Mouse (Mus musculus): ENCODE measurements around the gene Vax2.

Vax2 gene

DNA sequence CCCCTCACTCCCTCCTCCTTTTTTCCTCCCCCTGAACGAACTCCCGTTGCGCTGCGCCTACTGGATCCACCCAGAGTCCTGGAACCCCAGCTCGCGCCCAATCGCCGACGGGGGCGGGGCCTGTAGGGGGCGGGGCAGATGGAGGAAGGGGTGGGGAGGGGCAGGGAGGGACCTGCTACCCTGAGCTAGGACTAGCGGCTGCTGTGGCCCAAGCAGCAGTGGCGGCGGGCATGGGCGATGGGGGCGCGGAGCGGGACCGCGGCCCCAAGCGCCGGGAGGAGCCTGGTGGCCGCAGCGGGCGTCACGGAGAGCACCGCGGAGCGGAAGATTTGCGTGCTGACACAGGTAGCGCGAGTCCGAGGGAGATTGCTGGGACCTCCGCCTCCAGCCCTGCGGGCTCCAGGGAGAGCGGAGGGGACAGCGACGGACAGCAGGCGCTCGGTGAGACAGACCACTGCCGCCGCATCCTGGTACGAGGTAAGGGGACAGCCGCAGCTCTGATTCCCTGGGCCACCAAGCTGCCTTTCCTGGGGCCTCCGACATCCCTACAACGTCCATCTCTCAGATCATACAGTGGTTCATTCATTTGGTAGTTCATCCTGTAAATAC is at the start of gene Vax2:
TSS of gene Vax2 (plus strand) at position 198 of the 609 bp plus-strand sequence.
- DNase-seq (ENCODE audit: extremely low read depth, insufficient read length, low spot score): peak; percentile 93

DNA sequence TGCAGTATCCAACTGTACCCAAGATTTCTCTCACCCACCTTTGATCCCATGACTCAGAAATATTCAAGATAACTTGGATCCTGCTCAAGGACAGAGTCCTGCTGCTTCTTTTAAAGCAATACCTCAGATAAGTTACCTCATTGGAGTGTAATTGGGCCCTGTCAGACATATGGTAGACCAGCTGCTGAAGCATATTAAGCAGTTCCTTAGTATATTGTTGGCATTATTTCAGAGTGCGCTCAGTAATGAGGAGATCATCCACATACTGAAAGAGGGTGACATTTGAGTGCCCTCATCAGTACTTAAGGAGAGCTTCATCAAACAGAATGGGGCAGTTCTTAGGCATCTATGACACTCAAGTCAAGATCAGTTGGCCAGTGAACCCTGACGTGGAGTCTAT is 46.1 kb upstream of the Vax2 start:
- no peak for DNase-seq (ENCODE audit: extremely low read depth, insufficient read length, low spot score)

DNA sequence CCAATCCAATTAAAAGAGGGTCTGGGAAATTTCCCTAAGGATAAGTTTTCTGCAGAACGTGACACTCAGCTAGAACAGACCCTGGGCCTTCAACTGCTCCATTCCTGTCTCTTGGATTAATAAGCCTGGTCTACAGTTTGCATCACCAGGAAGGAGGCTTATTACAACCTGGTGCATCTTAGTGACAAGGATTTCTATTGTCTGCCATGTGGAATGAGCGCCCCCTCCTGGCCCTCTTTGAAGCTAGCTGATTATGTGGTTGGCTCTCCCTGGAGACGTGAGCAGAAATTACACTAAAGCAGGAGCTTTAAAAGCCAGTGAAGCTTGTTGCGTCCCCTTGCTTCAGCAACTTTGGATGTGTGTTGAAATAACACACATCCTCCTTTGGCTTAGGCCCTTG is 37.7 kb upstream of the Vax2 start:
- DNase-seq (ENCODE audit: extremely low read depth, insufficient read length, low spot score): no peak

GRCm38 (mm10) chr6:83677757-83678156 is 33.3 kb upstream of the Vax2 start, which contains the start of gene Cd207:
Cd207 (minus strand) TSS chr6:83677857.
- no peak for DNase-seq (ENCODE audit: extremely low read depth, insufficient read length, low spot score)

DNA sequence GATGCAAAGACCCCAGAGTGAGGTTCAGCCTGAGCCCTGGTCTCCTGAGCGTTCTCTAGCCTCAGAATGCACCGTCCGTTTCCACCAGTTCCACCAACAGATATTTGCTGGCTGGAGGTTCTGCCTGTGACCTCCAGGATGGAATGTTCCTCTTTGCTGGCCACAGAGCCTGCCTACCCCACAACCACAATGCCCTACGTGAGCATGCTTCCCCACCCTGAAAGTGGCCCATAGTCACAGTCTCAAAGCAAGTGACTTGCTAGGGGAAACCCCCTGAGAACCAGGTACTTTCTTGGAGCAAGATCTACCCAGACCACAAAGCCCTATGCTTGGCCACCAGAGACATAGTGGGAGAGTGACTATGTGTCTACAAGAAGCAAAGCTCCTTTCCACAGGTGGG is 21.7 kb upstream of the Vax2 start:
- DNase-seq (ENCODE audit: extremely low read depth, insufficient read length, low spot score): no peak

DNA sequence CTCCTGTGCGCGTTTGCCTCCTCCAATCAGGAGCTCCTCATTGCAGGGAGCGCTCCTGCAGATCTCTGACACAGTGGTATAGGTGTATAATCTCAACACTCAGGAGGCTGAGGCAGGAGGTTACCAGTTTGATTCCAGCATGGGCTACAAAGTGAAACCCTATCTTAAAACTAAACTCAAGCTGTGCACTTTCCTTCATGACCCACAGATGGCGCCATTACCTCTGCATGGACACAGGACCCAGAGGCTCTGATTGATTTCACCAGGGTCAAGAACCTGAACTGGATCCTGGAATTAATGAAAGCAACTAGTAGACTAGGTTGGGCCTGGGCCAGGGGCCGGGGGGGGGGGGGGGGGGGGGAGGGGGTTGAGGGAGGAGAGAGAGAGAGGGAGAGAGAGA is 20.8 kb upstream of the Vax2 start:
- no peak for DNase-seq (ENCODE audit: extremely low read depth, insufficient read length, low spot score)

- no peak for DNase-seq (ENCODE audit: extremely low read depth, insufficient read length, low spot score)
These were observed 20.1 kb upstream of the Vax2 start for GRCm38 (mm10) chr6:83690936-83691335.

GRCm38 (mm10) chr6:83692962-83693361 is 18.1 kb upstream of the Vax2 start:
- no peak for DNase-seq (ENCODE audit: extremely low read depth, insufficient read length, low spot score)

DNA sequence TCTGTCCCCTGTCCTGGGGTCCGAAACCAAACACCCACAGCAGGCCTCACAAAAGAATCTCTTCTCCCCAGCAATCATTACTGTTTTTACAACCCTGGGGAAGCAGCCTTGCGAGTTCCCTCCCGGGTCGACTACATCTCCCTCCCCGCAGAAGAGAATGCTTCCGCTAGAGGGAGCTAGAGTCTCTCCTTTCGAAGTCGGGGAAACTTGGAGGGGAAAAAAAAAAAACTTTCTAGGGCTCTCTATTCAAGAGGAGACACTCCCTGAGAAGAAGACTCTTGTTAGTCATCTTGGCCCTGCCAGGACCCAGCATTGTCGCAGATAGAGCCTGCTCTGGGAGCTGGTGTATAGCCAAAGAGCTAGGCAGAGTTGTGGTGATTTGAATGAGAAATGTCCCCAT is 17.2 kb upstream of the Vax2 start:
- DNase-seq (ENCODE audit: extremely low read depth, insufficient read length, low spot score): peak; percentile 25

DNA sequence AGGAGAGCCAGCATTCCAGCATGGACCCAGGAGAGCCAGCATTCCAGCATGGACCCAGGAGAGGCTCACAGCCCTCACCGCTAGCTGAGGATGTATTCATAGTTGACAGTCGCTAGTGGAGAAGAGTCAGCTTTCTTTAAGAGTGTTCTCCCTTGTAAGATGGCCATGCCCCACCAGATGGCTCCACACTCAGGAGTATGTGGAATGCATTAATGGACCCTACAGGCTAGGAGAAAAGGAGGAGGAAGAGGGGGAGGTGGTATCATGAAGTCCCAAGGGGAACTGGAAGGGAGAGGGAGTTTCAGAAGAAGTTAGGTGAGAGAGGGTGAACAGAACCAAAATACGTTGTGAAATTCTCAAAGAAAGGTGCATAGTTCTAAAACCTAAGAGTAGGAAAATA is 15.3 kb upstream of the Vax2 start:
- DNase-seq (ENCODE audit: extremely low read depth, insufficient read length, low spot score): no peak

DNA sequence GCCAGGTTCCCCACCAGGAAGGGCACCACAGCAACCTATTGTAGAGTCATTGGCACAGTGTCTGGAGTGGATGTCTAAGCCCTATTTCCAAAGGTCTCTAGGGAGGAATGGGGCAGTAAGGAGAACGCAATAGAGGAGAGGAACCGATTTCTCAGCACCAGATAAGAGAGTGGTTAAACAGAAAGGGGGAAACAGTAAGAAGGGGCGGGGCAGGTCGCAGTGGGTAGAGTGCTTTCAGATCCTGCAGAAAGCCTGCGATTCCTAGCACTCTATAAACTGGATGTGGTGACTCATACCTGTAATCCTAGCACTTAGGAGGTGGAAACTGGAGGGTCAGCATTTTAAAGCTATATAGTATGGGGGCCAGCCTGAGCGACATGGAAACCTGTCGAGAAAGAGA is 14.4 kb upstream of the Vax2 start:
- DNase-seq (ENCODE audit: extremely low read depth, insufficient read length, low spot score): no peak

DNA sequence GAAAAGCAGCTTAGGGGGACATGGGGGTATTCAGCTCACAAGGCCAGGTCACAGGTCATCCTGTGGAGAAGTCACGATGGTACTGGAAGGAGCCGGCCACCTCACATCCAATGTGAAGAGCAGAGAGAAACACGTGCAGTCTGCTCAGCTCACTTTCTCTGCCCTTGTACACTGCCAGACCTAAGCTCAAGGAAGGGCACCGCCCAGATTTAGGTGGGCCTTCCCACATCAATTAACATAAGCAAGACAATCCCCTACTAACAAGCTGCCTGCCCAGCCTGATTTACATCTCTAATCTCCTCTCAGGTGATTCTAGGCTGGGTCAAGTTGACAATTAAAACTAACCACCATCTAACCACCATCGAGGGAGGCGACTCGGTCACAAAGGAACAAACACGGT is 13.1 kb upstream of the Vax2 start:
- DNase-seq (ENCODE audit: extremely low read depth, insufficient read length, low spot score): no peak

DNA sequence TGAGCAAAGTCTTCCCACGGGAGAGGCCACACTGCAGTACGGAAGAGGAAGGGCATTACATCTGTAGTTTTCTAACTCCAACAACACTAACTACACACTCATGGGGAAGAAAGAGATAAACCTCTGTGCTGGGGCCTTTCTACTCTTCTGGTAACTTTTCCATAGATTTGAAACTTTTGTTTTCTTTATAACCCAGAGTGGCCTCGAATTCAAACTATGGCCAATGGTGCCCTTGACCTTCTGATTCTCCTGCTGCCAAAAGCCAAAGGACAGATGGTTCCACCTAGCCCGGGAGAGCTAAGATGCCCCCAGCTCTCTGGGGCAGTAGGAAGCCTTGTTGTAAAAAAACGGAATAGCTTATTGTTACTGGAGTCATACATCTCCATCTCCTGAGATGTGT is 11.1 kb upstream of the Vax2 start:
- DNase-seq (ENCODE audit: extremely low read depth, insufficient read length, low spot score): no peak

DNA sequence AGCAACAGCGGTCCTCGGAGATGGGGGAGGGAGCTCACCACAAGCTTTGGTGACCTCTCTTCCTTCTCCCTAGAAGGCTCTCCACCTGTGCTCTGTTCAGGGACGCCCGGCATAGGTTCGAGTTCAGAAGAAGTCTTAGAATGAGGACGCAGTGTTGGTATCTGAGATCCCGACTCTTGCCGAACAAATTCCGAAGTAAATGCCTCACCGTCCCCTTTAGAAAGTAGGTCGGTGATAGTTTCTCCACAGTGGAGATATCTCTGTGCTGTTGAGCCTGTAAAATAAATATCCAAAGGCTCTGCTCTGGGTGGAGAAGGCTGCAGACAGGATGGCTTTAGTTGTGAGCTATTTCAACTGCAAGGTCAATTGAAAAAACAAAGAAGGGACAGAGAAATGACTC is 10.1 kb upstream of the Vax2 start:
- no peak for DNase-seq (ENCODE audit: extremely low read depth, insufficient read length, low spot score)

DNA sequence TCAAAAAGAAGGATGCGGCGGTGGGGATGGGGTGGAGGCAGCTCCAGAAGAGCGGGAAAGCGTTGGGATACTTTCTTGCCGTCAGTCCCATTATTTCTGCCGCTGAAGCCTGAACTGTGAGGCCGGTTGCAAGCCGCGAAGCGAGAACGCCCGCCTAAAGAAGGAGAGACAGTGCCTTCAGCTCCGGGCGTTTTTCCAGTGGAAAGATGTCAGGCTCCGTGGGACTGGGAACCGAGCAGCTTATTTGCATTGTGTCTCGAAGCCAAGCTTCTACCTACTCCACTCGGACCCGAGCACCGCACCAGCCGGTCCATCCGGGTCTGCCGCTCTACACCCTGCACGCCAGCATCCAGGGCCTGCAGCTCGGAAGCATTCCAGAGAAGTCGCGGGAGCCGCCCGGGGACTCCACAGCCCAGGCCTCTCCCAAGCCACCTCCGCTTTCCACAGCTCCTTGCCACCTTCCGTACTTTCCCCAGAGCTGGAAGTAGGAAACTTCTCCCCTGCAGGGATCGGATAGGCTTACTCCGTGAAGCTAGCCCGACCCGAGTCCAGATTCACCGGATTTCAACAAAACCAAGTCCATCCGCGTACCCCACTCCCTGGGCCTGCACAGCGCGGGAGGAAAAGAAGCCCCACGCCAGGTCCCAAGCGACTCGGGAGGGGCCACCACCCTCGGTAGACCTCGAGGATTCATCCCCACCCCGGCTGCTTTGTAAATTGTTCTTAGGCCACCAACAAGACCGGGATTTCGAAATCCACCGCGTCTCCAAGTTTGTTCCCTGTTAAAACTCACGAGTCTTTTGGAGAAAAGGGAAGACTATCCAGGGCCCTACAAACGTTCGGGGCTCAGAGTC is 8.7 kb upstream of the Vax2 start:
- DNase-seq (ENCODE audit: extremely low read depth, insufficient read length, low spot score): no peak

- no peak for DNase-seq (ENCODE audit: extremely low read depth, insufficient read length, low spot score)
These were observed 7.9 kb upstream of the Vax2 start for GRCm38 (mm10) chr6:83703000-83703721.

- DNase-seq (ENCODE audit: extremely low read depth, insufficient read length, low spot score): no peak
These were observed 7.4 kb upstream of the Vax2 start for GRCm38 (mm10) chr6:83703722-83704078.

- DNase-seq (ENCODE audit: extremely low read depth, insufficient read length, low spot score): no peak
These were observed 6.8 kb upstream of the Vax2 start for GRCm38 (mm10) chr6:83704294-83704693.

GRCm38 (mm10) chr6:83704701-83705100 is 6.4 kb upstream of the Vax2 start:
- DNase-seq (ENCODE audit: extremely low read depth, insufficient read length, low spot score): no peak

- DNase-seq (ENCODE audit: extremely low read depth, insufficient read length, low spot score): no peak
These were observed 3.1 kb upstream of the Vax2 start for GRCm38 (mm10) chr6:83707738-83708510.
